Mouse (Mus musculus) ovary, postnatal 14 days (tissue): Measurements from ENCODE around the gene Ubxn6.

Source experiments
- DNase-seq: peaks from one replicate; pipeline ENCODE4 v3.0.0; 2022; ENCODE audit warnings: low spot score

Ubxn6 gene

DNA sequence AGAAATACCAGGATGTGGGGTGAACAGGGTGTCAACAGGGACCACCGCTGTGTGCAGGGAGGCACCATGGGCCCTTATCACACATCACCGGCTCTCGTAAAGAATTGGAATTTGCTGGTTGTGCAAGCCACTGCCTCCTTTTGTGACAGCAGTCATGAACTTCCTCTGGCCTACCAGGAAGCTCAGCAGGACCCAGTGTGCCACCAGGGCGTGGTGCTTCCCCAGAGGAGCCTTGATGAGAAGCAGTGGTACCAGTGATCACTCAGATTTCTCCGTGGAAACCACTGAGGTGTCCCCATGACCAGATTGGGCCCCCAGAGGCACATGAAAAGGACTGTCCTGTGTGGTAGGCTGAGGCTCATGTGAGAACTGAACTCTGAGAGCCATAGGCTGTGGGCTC, 51.4 kb downstream of the Ubxn6 start:
- DNase-seq, result no peak

DNA sequence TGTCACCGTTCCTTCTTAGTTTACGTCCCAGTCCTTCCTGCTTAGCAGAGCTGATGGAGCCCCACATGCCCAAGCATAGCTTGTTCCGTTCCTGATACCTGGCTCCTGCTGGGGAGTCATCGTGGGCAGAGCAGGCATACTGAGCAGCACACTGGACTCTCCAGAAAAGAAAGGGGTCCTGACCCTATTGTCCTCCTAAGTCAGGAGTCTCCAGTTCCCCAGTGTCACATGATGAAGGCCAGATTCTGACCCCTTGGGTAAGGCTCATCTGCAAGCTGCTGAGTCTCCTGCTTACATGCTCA, 51.9 kb downstream of the Ubxn6 start:
- DNase-seq, result no peak

DNA sequence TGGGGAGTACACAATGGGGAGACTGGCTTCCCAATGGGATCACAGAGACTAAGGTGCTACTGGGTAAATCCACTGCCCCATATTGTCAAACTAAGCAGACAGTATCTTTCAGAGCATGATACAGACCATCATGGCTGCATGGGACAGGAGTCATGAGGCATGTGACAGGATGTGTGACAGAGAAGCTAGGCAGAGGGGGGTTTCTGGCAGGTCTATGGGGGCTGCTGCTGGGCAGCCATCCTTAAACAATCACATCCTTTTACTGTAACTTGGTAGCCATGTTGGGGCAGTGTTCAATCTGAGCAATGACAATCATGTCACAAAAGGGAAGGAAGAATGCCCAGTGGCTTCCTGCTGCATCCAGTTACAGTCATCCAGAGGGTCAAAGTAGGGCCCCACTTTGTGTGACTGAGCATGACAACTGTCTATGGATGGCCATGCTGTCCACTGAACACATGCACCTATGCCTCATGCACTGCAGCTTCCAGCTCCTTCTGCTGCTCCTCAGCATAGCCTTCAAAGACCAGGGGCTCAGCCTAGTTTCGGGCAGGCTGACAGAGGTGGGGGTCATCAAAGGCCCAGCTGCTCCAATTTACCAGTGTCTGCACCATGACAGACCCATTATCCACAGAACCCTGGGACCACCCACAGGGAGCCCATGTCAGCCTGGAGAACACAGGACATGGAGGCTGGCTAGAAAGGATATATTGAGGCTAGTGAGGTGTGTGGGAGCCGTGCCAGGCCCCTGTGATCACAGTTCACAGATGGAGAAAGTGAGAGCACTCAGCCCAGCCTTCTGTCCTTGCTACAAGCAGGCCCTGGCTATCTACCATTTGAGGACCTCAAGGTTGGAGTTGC, 52.5 kb downstream of the Ubxn6 start:
- no peak for DNase-seq

DNA sequence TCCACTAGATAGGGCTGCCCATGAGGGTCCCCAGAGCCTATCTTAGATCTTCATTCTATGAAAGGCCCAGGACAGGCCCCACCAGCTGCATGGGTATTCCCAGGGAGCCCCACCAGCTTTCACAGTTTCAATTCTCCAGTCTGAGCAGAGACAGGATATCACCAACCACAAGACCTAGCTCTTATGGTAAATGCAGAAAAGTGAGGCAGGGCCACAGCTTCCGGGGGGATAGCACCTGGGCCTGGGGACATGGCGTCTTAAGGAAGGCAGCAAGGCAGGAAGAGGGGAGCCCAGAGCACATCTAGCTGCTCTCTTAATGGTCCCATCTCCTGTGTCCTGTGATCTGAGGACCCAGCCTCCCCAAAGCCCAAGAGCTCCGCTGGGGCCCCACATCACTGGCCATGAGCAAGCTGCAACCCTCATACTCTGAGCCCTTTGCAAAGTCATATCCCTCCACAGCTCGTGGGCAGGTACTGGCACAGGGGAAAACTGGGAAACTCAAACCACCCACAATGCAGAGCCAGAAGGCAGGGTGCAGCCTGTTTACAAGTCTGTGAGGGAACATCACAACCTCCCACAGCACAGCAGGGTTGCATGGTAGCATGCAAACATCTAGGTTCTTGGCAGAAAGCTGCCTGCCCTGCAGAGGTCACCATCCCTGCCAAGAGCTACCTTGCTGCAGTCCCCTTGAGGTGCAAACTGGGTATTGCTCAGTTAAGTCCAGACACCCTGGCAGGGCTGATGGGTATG, 53.5 kb downstream of the Ubxn6 start:
- no peak for DNase-seq

DNA sequence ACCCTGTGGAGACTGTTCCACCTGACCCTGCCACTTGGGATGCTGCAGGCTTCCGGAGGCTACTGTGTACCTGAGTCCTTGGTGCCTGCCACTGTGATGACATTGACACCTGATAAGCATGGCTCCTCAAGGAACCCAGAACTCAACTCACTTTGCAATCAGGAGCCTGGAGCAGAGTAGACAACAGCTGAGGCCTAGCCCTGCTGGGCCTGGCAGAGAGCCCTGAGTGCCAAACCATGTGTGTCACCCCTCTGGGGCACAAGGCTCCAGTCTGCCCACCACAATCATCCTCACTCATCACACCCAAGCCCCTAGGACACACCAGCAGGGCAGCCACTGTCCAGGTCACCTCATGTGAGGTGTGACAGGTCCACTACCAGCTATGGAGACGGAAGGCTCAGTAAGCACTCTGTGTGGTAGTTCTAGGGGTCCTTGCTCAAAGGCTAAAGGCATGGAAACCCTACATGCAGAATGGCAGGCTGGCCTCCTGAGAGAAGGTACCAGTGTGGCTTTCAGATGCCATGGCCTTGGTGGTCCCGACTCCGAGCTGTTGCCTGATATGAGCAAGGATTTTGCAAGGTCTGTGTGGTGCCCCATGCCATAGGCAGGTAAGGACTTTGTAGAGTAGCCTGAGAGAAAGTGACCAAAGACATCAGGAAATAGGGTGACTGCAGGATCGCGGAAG, 54.3 kb downstream of the Ubxn6 start:
- DNase-seq, result no peak

DNA sequence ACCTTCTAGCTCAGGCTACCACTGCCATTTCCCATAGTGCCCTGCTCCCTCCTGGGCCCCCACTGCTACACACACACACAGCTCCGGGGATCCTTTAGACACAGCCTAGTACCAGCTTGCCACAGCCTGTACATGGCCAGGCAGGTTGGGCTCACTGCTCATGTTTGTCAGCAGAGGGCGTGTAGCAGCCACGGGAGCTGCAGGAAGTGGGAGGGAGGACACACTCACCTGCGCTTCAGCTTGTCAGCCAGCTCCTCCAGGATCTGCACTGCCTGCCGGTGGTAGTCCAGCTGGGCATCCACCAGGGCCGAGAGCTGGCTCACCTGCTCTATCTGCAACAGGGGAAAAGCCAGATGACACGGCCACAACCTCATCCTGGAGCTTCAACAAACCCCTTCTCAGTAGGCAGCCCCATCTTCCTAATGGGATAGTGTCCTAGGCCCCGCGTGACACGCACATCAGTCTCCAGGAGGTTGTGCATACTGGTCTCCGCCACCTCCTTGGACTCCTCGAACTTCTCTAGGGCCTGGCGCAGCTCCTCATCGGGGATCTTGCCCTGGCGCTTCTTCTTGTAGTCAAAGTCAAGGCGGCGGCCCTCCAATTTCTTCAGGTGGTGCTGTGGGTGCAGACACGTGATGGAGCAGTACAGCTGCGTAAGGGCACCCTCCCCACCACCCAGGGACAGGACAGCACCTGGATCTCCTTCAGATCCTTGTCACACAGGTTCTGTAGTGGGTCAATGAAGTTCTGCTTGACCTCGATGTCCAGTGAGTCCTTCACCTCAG, 56.3 kb downstream of the Ubxn6 start:
- no peak for DNase-seq

DNA sequence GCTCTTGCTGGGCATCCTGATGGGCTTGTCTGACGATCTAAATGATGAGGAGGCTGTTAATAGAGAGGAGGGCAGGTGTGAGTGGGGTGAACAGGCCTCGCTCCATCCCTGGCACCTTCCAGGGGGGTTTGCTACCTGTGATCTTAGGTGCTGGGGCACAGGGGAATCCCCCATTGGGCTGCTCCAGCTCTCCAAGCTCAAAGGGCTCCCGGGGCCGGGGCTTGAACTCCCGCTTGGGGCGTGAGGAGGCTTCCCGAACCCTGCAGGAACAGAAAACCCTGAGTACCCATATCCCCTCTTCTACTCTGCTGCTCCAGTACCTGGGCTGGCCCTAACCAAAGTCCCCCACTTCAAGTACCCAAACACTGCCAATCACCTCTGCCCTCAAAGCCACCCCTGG, 57.0 kb downstream of the Ubxn6 start:
- DNase-seq, result no peak
